Mouse (Mus musculus) layer of hippocampus, postnatal 36 days (tissue): ENCODE data around the gene Rapgefl1. TPM values are rescaled to one million over a fixed set of nuclear protein-coding genes. Genes with fewer than 3 reads are reported as not detected.
A peak's percentile ranks its signal among the peaks of the same experiment; 100 is the strongest.

Experiments
- DNase-seq, 2 experiments: peaks; one replicate each; pipeline ENCODE4 v3.0.0; 2022
- total RNA-seq, 2 experiments: library from RNA; stranded (reverse); gene quantifications; 2 replicates each; pipeline ENCODE4 v1.2.3; 2021

Gene Rapgefl1
- total RNA-seq, 2 experiments from 2014 or later = 204 to 218 TPM

GRCm38 (mm10) chr11:98858759-98859731, 22.5 kb downstream of the Rapgefl1 start:
- peak; percentile 81 to 89 for DNase-seq

- peak; percentile 95 for DNase-seq
These were observed 26.6 kb downstream of the Rapgefl1 start, which contains the start of gene Wipf2 for GRCm38 (mm10) chr11:98863028-98863750. TSS of gene Wipf2 (plus strand) at chr11:98863638.

- peak; percentile 51 to 62 for DNase-seq
These were observed 27.3 kb downstream of the Rapgefl1 start for GRCm38 (mm10) chr11:98863751-98864429.

GRCm38 (mm10) chr11:98867293-98867692, 30.7 kb downstream of the Rapgefl1 start:
- DNase-seq = no peak

GRCm38 (mm10) chr11:98869906-98870305, 33.3 kb downstream of the Rapgefl1 start:
- DNase-seq = no peak

GRCm38 (mm10) chr11:98870791-98871190, 34.2 kb downstream of the Rapgefl1 start:
- no peak for DNase-seq

GRCm38 (mm10) chr11:98871416-98871815, 34.8 kb downstream of the Rapgefl1 start:
- no peak for DNase-seq

- DNase-seq = peak; percentile 71 to 72
These were observed 35.5 kb downstream of the Rapgefl1 start for GRCm38 (mm10) chr11:98872040-98872439.

GRCm38 (mm10) chr11:98873900-98874299, 37.3 kb downstream of the Rapgefl1 start:
- DNase-seq = no peak

- DNase-seq = no peak
These were observed 40.4 kb downstream of the Rapgefl1 start for GRCm38 (mm10) chr11:98877001-98877400.

- DNase-seq = no peak
These were observed 51.1 kb downstream of the Rapgefl1 start for GRCm38 (mm10) chr11:98887703-98888102.

- DNase-seq = no peak
These were observed 52.5 kb downstream of the Rapgefl1 start for GRCm38 (mm10) chr11:98889077-98889476.

- no peak for DNase-seq
These were observed 53.4 kb downstream of the Rapgefl1 start for GRCm38 (mm10) chr11:98889977-98890376.

GRCm38 (mm10) chr11:98892426-98892825, 55.8 kb downstream of the Rapgefl1 start:
- DNase-seq = no peak

- no peak for DNase-seq
These were observed 64.0 kb downstream of the Rapgefl1 start for GRCm38 (mm10) chr11:98900529-98901125.

GRCm38 (mm10) chr11:98902621-98903245, 66.1 kb downstream of the Rapgefl1 start:
- DNase-seq = no peak

Other genes starting within 250 kb of the Rapgefl1 start
- 10 to 100 TPM; 55.7 to 61.4 TPM for gene Ormdl3, start 249.4 kb upstream of the Rapgefl1 start, total RNA-seq
- gene Lrrc3c, start 238.5 kb upstream of the Rapgefl1 start, total RNA-seq = not detected
- gene Gm12355, start 211.1 kb upstream of the Rapgefl1 start, total RNA-seq = 10 to 100 TPM; 12.8 to 16.2 TPM
- under 1 TPM in 1 of 2 experiments, not detected in 1; 0.25 TPM for gene Gsdma3, start 210.4 kb upstream of the Rapgefl1 start, total RNA-seq
- gene Gsdma2, start 190.0 kb upstream of the Rapgefl1 start, total RNA-seq = not detected
- not detected for gene Gsdma, start 172.4 kb upstream of the Rapgefl1 start, total RNA-seq
- 100 to 1,000 TPM; 125 to 126 TPM for gene Psmd3, start 154.2 kb upstream of the Rapgefl1 start, total RNA-seq
- gene Csf3, start 135.5 kb upstream of the Rapgefl1 start, total RNA-seq = not detected
- gene Med24, start 107.3 kb upstream of the Rapgefl1 start, total RNA-seq = 100 to 1,000 TPM; 127 to 140 TPM
- 100 to 1,000 TPM; 956 to 985 TPM for gene Thra, start 96.1 kb upstream of the Rapgefl1 start, total RNA-seq
- gene Nr1d1, start 61.5 kb upstream of the Rapgefl1 start, total RNA-seq = 10 to 100 TPM; 59.1 to 78.4 TPM
- 100 to 1,000 TPM; 185 to 187 TPM for gene Msl1, start 41.3 kb upstream of the Rapgefl1 start, total RNA-seq
- 10 to 100 TPM; 52.2 to 61.2 TPM for gene Casc3, start 31.9 kb upstream of the Rapgefl1 start, total RNA-seq
- gene Wipf2, start 26.9 kb downstream of the Rapgefl1 start, total RNA-seq = 10 to 100 TPM; 67.3 to 72.9 TPM
- gene Cdc6, start 71.0 kb downstream of the Rapgefl1 start, total RNA-seq = under 1 TPM; 0.50 to 0.88 TPM
- gene Rara, start 91.0 kb downstream of the Rapgefl1 start, total RNA-seq = 10 to 100 TPM; 18.5 to 18.7 TPM
- gene Gjd3, start 146.2 kb downstream of the Rapgefl1 start, total RNA-seq = 1 to 10 TPM in 1 of 2 experiments, under 1 TPM in 1; 0.96 to 1.1 TPM
- 1 to 10 TPM; 2.7 to 3.3 TPM for gene Top2a, start 187.4 kb downstream of the Rapgefl1 start, total RNA-seq
- 10 to 100 TPM; 71.4 to 72.1 TPM for gene Igfbp4, start 204.5 kb downstream of the Rapgefl1 start, total RNA-seq